Mouse (Mus musculus) heart, embryonic 11.5 days (tissue): Measurements from ENCODE around the gene Hmcn2. TPM values are rescaled to one million over a fixed set of nuclear protein-coding genes. Genes with fewer than 3 reads are reported as not detected.

Source experiments
- ATAC-seq: fragments of 200-750 bp; cut with Nextera tagmentation; replicated peaks from 2 replicates; pipeline ENCODE4 v1.8.0; 2017; ENCODE audit warnings: moderate library complexity; ENCODE audit not compliant: insufficient number of reproducible peaks, low FRiP score, low TSS enrichment
- H3K27ac ChIP-seq: fragments of 300-500 bp; sonication (generic); 2 replicates; pipeline ENCODE4 v1.5.1; 2014; ENCODE audit warnings: mild to moderate bottlenecking, low read depth, low read length
- H3K27me3 ChIP-seq: fragments of 300-500 bp; sonication (generic); 2 replicates; pipeline ENCODE4 v1.6.1; 2014; ENCODE audit warnings: mild to moderate bottlenecking, low read length, mixed read lengths; ENCODE audit not compliant: control insufficient read depth, insufficient read depth
- H3K36me3 ChIP-seq: fragments of 300-500 bp; sonication (generic); 2 replicates; pipeline ENCODE4 v1.6.1; 2014; ENCODE audit warnings: mild to moderate bottlenecking, low read length, moderate library complexity, mixed read lengths; ENCODE audit not compliant: control insufficient read depth, insufficient read depth
- H3K4me1 ChIP-seq: fragments of 300-500 bp; sonication (generic); 2 replicates; pipeline ENCODE4 v1.6.1; 2014; ENCODE audit warnings: low read length; ENCODE audit not compliant: control insufficient read depth, insufficient read depth
- H3K4me2 ChIP-seq: fragments of 300-500 bp; sonication (generic); 2 replicates; pipeline ENCODE4 v1.6.1; 2014; ENCODE audit warnings: mild to moderate bottlenecking, moderate library complexity
- H3K4me3 ChIP-seq: fragments of 300-500 bp; sonication (generic); 2 replicates; pipeline ENCODE4 v1.5.1; 2014; ENCODE audit warnings: low read depth, low read length
- H3K9ac ChIP-seq: fragments of 300-500 bp; sonication (generic); 2 replicates; pipeline ENCODE4 v1.6.1; 2014; ENCODE audit warnings: mild to moderate bottlenecking, low read depth, low read length, moderate library complexity
- H3K9me3 ChIP-seq: fragments of 300-500 bp; sonication (generic); replicated peaks from 2 replicates; pipeline ENCODE4 v1.6.1; 2016; ENCODE audit warnings: low read length; ENCODE audit not compliant: control insufficient read depth
- WGBS: fragments of 180-500 bp; shearing (Covaris S2); extraction: QIAGEN DNeasy Blood & Tissue Kit; methylation state at CpG from one replicate; pipeline ENCODE4 v1.1.7; 2014; ENCODE audit not compliant: insufficient replicate concordance; 5-methylcytosine and 5-hydroxymethylcytosine counted together
- polyA plus RNA-seq: library from polyadenylated mRNA; unstranded; fragments of >200 nt; fragmentation: Nextera tagmentation; extraction: Ambion mirVana; gene quantifications from 2 replicates; pipeline ENCODE4 v1.2.1, GENCODE M21; 2014

Hmcn2 gene
- polyA plus RNA-seq, 1 experiment from 2014 or later: 0.27 TPM

- no peak for ATAC-seq
Measured at GRCm38 (mm10) chr2:31492308-31492707, 178.1 kb downstream of the Hmcn2 start.

GRCm38 (mm10) chr2:31493243-31493642, 179.0 kb downstream of the Hmcn2 start:
- H3K9ac ChIP-seq: no peak overlapping the region
- no peaks in the 10 kb centered on the region for H3K4me1 ChIP-seq
- H3K4me3 ChIP-seq: no peak overlapping the region
- 75% methylated on average over 11 of the region's 11 CpGs for WGBS
- peaks cover 6% of the 10 kb centered on the region for H3K27me3 ChIP-seq
- no peaks in the 10 kb centered on the region for H3K36me3 ChIP-seq
- H3K27ac ChIP-seq: no peak overlapping the region
- no peak overlapping the region for H3K4me2 ChIP-seq
- H3K9me3 ChIP-seq: no peaks in the 10 kb centered on the region
- no peak for ATAC-seq

More at GRCm38 (mm10) chr2:31492308-31492707, 178.1 kb downstream of the Hmcn2 start:
- H3K4me2 ChIP-seq: no peak overlapping the region
- no peaks in the 10 kb centered on the region for H3K9me3 ChIP-seq
- H3K27ac ChIP-seq: no peak overlapping the region
- no peak overlapping the region for H3K4me3 ChIP-seq
- 91% methylated on average over 8 of the region's 8 CpGs for WGBS
- H3K36me3 ChIP-seq: no peaks in the 10 kb centered on the region
- no peak overlapping the region for H3K9ac ChIP-seq
- no peaks in the 10 kb centered on the region for H3K4me1 ChIP-seq
- H3K27me3 ChIP-seq: peaks cover 3% of the 10 kb centered on the region; the same call in 1 of the 2 replicates

- no peaks in the 10 kb centered on the region for H3K4me1 ChIP-seq
- WGBS: 78% methylated on average over 5 of the region's 5 CpGs
- no peaks in the 10 kb centered on the region for H3K36me3 ChIP-seq
- ATAC-seq: no peak
- peaks cover 13% of the 10 kb centered on the region for H3K27me3 ChIP-seq
- H3K9me3 ChIP-seq: no peaks in the 10 kb centered on the region
- H3K4me3 ChIP-seq: no peak overlapping the region
- no peak overlapping the region for H3K9ac ChIP-seq
- no peak overlapping the region for H3K4me2 ChIP-seq
- no peak overlapping the region for H3K27ac ChIP-seq
Measured at GRCm38 (mm10) chr2:31494315-31494714, 180.1 kb downstream of the Hmcn2 start.

GRCm38 (mm10) chr2:31495046-31495476, 180.8 kb downstream of the Hmcn2 start:
- no peaks in the 10 kb centered on the region for H3K9me3 ChIP-seq
- H3K4me3 ChIP-seq: no peak overlapping the region
- 70% methylated on average over 13 of the region's 13 CpGs for WGBS
- no peaks in the 10 kb centered on the region for H3K4me1 ChIP-seq
- H3K9ac ChIP-seq: no peak overlapping the region
- no peak overlapping the region for H3K4me2 ChIP-seq
- no peak overlapping the region for H3K27ac ChIP-seq
- peaks cover 13% of the 10 kb centered on the region for H3K27me3 ChIP-seq
- H3K36me3 ChIP-seq: no peaks in the 10 kb centered on the region
- ATAC-seq: no peak

- no peak overlapping the region for H3K27ac ChIP-seq
- 30% methylated on average over 1 of the region's 1 CpGs for WGBS
- H3K4me2 ChIP-seq: no peak overlapping the region
- H3K4me1 ChIP-seq: no peaks in the 10 kb centered on the region
- H3K9ac ChIP-seq: no peak overlapping the region
- no peaks in the 10 kb centered on the region for H3K9me3 ChIP-seq
- H3K36me3 ChIP-seq: no peaks in the 10 kb centered on the region
- no peak overlapping the region for H3K4me3 ChIP-seq
- no peak for ATAC-seq
- peaks cover 15% of the 10 kb centered on the region for H3K27me3 ChIP-seq
Measured at GRCm38 (mm10) chr2:31496141-31496540, 181.9 kb downstream of the Hmcn2 start.

- no peak for ATAC-seq
- H3K27ac ChIP-seq: no peak overlapping the region
- H3K27me3 ChIP-seq: peaks cover 19% of the 10 kb centered on the region
- H3K9me3 ChIP-seq: no peaks in the 10 kb centered on the region
- no peaks in the 10 kb centered on the region for H3K36me3 ChIP-seq
- H3K4me3 ChIP-seq: no peak overlapping the region
- H3K4me2 ChIP-seq: no peak overlapping the region
- no peak overlapping the region for H3K9ac ChIP-seq
- H3K4me1 ChIP-seq: no peaks in the 10 kb centered on the region
- WGBS: 73% methylated on average over 7 of the region's 7 CpGs
Measured at GRCm38 (mm10) chr2:31497113-31497512, 182.9 kb downstream of the Hmcn2 start.

GRCm38 (mm10) chr2:31497635-31498034, 183.4 kb downstream of the Hmcn2 start:
- H3K4me1 ChIP-seq: no peaks in the 10 kb centered on the region
- H3K4me2 ChIP-seq: no peak overlapping the region
- H3K27me3 ChIP-seq: peaks cover 20% of the 10 kb centered on the region
- no peak overlapping the region for H3K27ac ChIP-seq
- WGBS: 83% methylated on average over 19 of the region's 19 CpGs
- H3K9ac ChIP-seq: no peak overlapping the region
- H3K36me3 ChIP-seq: no peaks in the 10 kb centered on the region
- H3K4me3 ChIP-seq: no peak overlapping the region
- H3K9me3 ChIP-seq: no peaks in the 10 kb centered on the region
- ATAC-seq: no peak

GRCm38 (mm10) chr2:31499327-31500291, 185.4 kb downstream of the Hmcn2 start:
- Histone ChIP-seq H3K4me2 (no peak overlapping the region), H3K27me3 (peaks cover 35% of the 10 kb centered on the region), H3K9ac (no peak overlapping the region), H3K27ac (no peak overlapping the region), H3K4me1 (no peaks in the 10 kb centered on the region), H3K9me3 (no peaks in the 10 kb centered on the region), H3K4me3 (no peak overlapping the region), H3K36me3 (no peaks in the 10 kb centered on the region)
- 64% methylated on average over 21 of the region's 21 CpGs for WGBS
- no peak for ATAC-seq
